Mouse (Mus musculus) subcutaneous adipose tissue, adult 2 months (tissue): ENCODE measurements around the gene Cfap52. TPM values are rescaled to one million over a fixed set of nuclear protein-coding genes. Genes with fewer than 3 reads are reported as not detected.

Source experiments
- polyA plus RNA-seq: library from polyadenylated mRNA; depleted of rRNA; stranded (reverse); fragments of >200 nt; gene quantifications from 2 replicates; pipeline ENCODE4 v1.2.3, GENCODE M21; 2012; ENCODE audit warnings: low replicate concordance; rRNA removed

Cfap52 gene
- 0.21 TPM in 1 of 2 replicates, not detected in the other for polyA plus RNA-seq

GRCm38 (mm10) chr11:67965242-67965883 is at the start of gene Cfap52:
Cfap52 (minus strand) TSS chr11:67965651.

GRCm38 (mm10) chr11:67965905-67966878 is 741 bp upstream of the Cfap52 start, which contains the start of gene Stx8:
Stx8 (plus strand) TSS chr11:67966193.

GRCm38 (mm10) chr11:67921827-67922754 is 43.4 kb downstream of the Cfap52 start, which contains the start of gene Usp43:
Usp43 (minus strand) TSS chr11:67922153.

Other genes starting within 250 kb of the Cfap52 start
- not detected in 2 replicates for gene Glp2r, start 194.5 kb downstream of the Cfap52 start, polyA plus RNA-seq
- not detected in 2 replicates for gene Gsg1l2, start 191.0 kb downstream of the Cfap52 start, polyA plus RNA-seq
- gene Dhrs7c, start 167.5 kb downstream of the Cfap52 start, polyA plus RNA-seq, result not detected in 2 replicates
- gene Usp43, start 43.5 kb downstream of the Cfap52 start, polyA plus RNA-seq, result 1.9 and 3.8 TPM in 2 replicates
- 6.8 and 7.4 TPM in 2 replicates for gene Stx8, start 542 bp upstream of the Cfap52 start, polyA plus RNA-seq